Mouse (Mus musculus) liver, postnatal 0 days (tissue): Measurements from ENCODE around the gene Cpxm2. TPM values are rescaled to one million over a fixed set of nuclear protein-coding genes. Genes with fewer than 3 reads are reported as not detected.

ENCODE experiments used
- ATAC-seq: fragments of 200-750 bp; cut with Nextera tagmentation; 2 replicates; pipeline ENCODE4 v1.8.0; 2017; ENCODE audit warnings: mild to moderate bottlenecking, moderate library complexity
- DNase-seq: peaks from one replicate; pipeline ENCODE4 v3.0.0-alpha.2; 2016
- H3K27ac ChIP-seq: fragments of 300-500 bp; sonication (generic); 2 replicates; pipeline ENCODE4 v1.5.1; 2014; ENCODE audit warnings: antibody characterized with exemption, moderate library complexity, mild to moderate bottlenecking, low read depth
- H3K27me3 ChIP-seq: fragments of 300-500 bp; sonication (generic); 2 replicates; pipeline ENCODE4 v1.6.1; 2014; ENCODE audit warnings: low read length, control low read depth, mixed read lengths; ENCODE audit not compliant: insufficient read depth
- H3K36me3 ChIP-seq: fragments of 300-500 bp; sonication (generic); replicated peaks from 2 replicates; pipeline ENCODE4 v1.6.1; 2014; ENCODE audit warnings: mild to moderate bottlenecking, control low read depth, low read length, moderate library complexity, mixed read lengths; ENCODE audit not compliant: insufficient read depth
- H3K4me1 ChIP-seq: fragments of 300-500 bp; sonication (generic); 2 replicates; pipeline ENCODE4 v1.6.1; 2014; ENCODE audit warnings: antibody characterized with exemption, mild to moderate bottlenecking, control low read depth; ENCODE audit not compliant: insufficient read depth
- H3K4me2 ChIP-seq: fragments of 300-500 bp; sonication (generic); 2 replicates; pipeline ENCODE4 v1.6.1; 2014; ENCODE audit warnings: low read depth, mild to moderate bottlenecking, low read length, moderate library complexity, mixed read lengths
- H3K4me3 ChIP-seq: fragments of 300-500 bp; sonication (generic); 2 replicates; pipeline ENCODE4 v1.5.1; 2014; ENCODE audit warnings: low read depth, low read length
- H3K9ac ChIP-seq: fragments of 300-500 bp; sonication (generic); replicated peaks from 2 replicates; pipeline ENCODE4 v1.6.1; 2014; ENCODE audit warnings: mild to moderate bottlenecking, moderate library complexity
- H3K9me3 ChIP-seq: fragments of 300-500 bp; sonication (generic); 2 replicates; pipeline ENCODE4 v1.6.1; 2016; ENCODE audit warnings: mild to moderate bottlenecking, control low read depth, low read length, mixed read lengths
- CTCF ChIP-seq: sonication (generic); IDR thresholded peaks from 2 replicates; pipeline ENCODE4 v1.5.1; 2016; ENCODE audit warnings: antibody characterized with exemption, low read depth
- EP300 ChIP-seq: IDR thresholded peaks from 2 replicates; pipeline ENCODE4 v1.6.1; 2016; ENCODE audit warnings: antibody characterized with exemption, low read depth, mild to moderate bottlenecking
- WGBS: fragments of 180-500 bp; shearing (Covaris S2); extraction: QIAGEN DNeasy Blood & Tissue Kit; methylation state at CpG from one replicate; pipeline ENCODE4 v1.1.7; 2014; ENCODE audit not compliant: insufficient replicate concordance; 5-methylcytosine and 5-hydroxymethylcytosine counted together
- polyA plus RNA-seq: library from polyadenylated mRNA; unstranded; fragments of >200 nt; fragmentation: Nextera tagmentation; extraction: Ambion mirVana; gene quantifications from 2 replicates; pipeline ENCODE4 v1.2.1, GENCODE M21; 2015

Cpxm2 gene
- polyA plus RNA-seq, 1 experiment from 2014 or later, result 0.56 TPM

- no peak overlapping the region for H3K4me3 ChIP-seq
- TF ChIP-seq CTCF (no peak), EP300 (no peak)
- ATAC-seq (no peak), DNase-seq (no peak)
- no peaks in the 10 kb centered on the region for H3K4me1 ChIP-seq
- H3K27ac ChIP-seq, result no peak overlapping the region
- WGBS, result 82% methylated on average over 7 of the region's 7 CpGs
- H3K9me3 ChIP-seq, result no peaks in the 10 kb centered on the region
- no peak overlapping the region for H3K9ac ChIP-seq
- H3K27me3 ChIP-seq, result no peaks in the 10 kb centered on the region
- H3K4me2 ChIP-seq, result no peak overlapping the region
- no peaks in the 10 kb centered on the region for H3K36me3 ChIP-seq
Observed at GRCm38 (mm10) chr7:132091551-132091950, 63.0 kb downstream of the Cpxm2 start.

- ATAC-seq, result no peak
- TF ChIP-seq EP300 (no peak), CTCF (no peak)
- no peak overlapping the region for H3K4me2 ChIP-seq
Observed at GRCm38 (mm10) chr7:132088606-132089005, 65.9 kb downstream of the Cpxm2 start.

GRCm38 (mm10) chr7:132088181-132088580 lies 66.4 kb downstream of the Cpxm2 start:
- DNase-seq (no peak), ATAC-seq (no peak)
- no peaks in the 10 kb centered on the region for H3K9me3 ChIP-seq
- H3K27ac ChIP-seq, result no peak overlapping the region
- H3K4me3 ChIP-seq, result no peak overlapping the region
- no peaks in the 10 kb centered on the region for H3K4me1 ChIP-seq
- no peaks in the 10 kb centered on the region for H3K27me3 ChIP-seq
- 60% methylated on average over 4 of the region's 4 CpGs for WGBS
- H3K9ac ChIP-seq, result no peak overlapping the region
- H3K4me2 ChIP-seq, result no peak overlapping the region
- TF ChIP-seq CTCF (no peak), EP300 (no peak)
- no peaks in the 10 kb centered on the region for H3K36me3 ChIP-seq

More at GRCm38 (mm10) chr7:132088606-132089005, 65.9 kb downstream of the Cpxm2 start:
- H3K4me3 ChIP-seq, result no peak overlapping the region
- H3K36me3 ChIP-seq, result no peaks in the 10 kb centered on the region
- 66% methylated on average over 6 of the region's 6 CpGs for WGBS
- H3K4me1 ChIP-seq, result no peaks in the 10 kb centered on the region
- H3K27me3 ChIP-seq, result no peaks in the 10 kb centered on the region
- no peaks in the 10 kb centered on the region for H3K9me3 ChIP-seq
- no peak for DNase-seq
- no peak overlapping the region for H3K27ac ChIP-seq
- no peak overlapping the region for H3K9ac ChIP-seq

- Histone ChIP-seq H3K27ac (no peak overlapping the region), H3K27me3 (no peaks in the 10 kb centered on the region), H3K4me3 (no peak overlapping the region), H3K9ac (no peak overlapping the region), H3K4me2 (no peak overlapping the region), H3K4me1 (no peaks in the 10 kb centered on the region), H3K9me3 (no peaks in the 10 kb centered on the region), H3K36me3 (no peaks in the 10 kb centered on the region)
- 67% methylated on average over 1 of the region's 1 CpGs for WGBS
- ATAC-seq, result no peak
- TF ChIP-seq CTCF (no peak), EP300 (no peak)
- DNase-seq, result no peak
Observed at GRCm38 (mm10) chr7:132075825-132076224, 78.7 kb downstream of the Cpxm2 start.

GRCm38 (mm10) chr7:132074503-132074902 lies 80.0 kb downstream of the Cpxm2 start:
- DNase-seq, result no peak
- WGBS, result 57% methylated on average over 3 of the region's 3 CpGs

GRCm38 (mm10) chr7:132070877-132071625 lies 83.5 kb downstream of the Cpxm2 start:
- ATAC-seq (no peak), DNase-seq (no peak)
- H3K27ac ChIP-seq, result no peak overlapping the region
- H3K9me3 ChIP-seq, result no peaks in the 10 kb centered on the region
- H3K4me1 ChIP-seq, result no peaks in the 10 kb centered on the region
- H3K36me3 ChIP-seq, result no peaks in the 10 kb centered on the region
- no peak overlapping the region for H3K4me3 ChIP-seq
- no peak overlapping the region for H3K4me2 ChIP-seq
- WGBS, result 82% methylated on average over 6 of the region's 6 CpGs
- no peaks in the 10 kb centered on the region for H3K27me3 ChIP-seq
- TF ChIP-seq EP300 (no peak), CTCF (no peak)
- H3K9ac ChIP-seq, result no peak overlapping the region

More at GRCm38 (mm10) chr7:132074503-132074902, 80.0 kb downstream of the Cpxm2 start:
- no peak overlapping the region for H3K27ac ChIP-seq
- no peaks in the 10 kb centered on the region for H3K27me3 ChIP-seq
- no peak overlapping the region for H3K4me2 ChIP-seq
- H3K9me3 ChIP-seq, result no peaks in the 10 kb centered on the region
- no peaks in the 10 kb centered on the region for H3K36me3 ChIP-seq
- no peaks in the 10 kb centered on the region for H3K4me1 ChIP-seq
- no peak for ATAC-seq
- H3K9ac ChIP-seq, result no peak overlapping the region
- TF ChIP-seq EP300 (no peak), CTCF (no peak)
- H3K4me3 ChIP-seq, result no peak overlapping the region
